Mouse (Mus musculus) layer of hippocampus, adult 9-11 months (tissue): ENCODE data around the gene Olfr916.

Experiments
- DNase-seq: peaks from one replicate; pipeline ENCODE4 v3.0.0; 2022

The Olfr916 gene

DNA sequence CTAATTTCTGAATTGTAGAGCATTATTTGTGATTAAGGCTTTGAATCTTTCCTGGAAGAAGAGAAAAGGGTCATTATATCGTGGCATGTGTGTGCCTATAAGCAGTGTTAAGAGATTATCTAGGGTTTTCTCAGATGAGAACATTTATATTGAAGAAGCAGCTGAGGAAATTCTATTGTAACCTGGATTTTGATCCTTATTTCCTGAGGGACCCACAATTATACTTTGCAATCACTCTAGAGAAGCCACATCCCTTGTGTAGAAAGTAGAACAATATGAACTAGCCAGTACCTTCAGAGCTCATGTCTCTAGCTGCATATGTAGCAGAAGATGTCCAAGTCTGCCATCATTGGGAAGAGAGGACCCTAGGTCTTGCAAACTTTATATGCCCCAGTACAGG lies at the start of gene Olfr916:
Olfr916 (minus strand) TSS at position 101 of the 400 bp plus-strand sequence.
- DNase-seq: no peak

DNA sequence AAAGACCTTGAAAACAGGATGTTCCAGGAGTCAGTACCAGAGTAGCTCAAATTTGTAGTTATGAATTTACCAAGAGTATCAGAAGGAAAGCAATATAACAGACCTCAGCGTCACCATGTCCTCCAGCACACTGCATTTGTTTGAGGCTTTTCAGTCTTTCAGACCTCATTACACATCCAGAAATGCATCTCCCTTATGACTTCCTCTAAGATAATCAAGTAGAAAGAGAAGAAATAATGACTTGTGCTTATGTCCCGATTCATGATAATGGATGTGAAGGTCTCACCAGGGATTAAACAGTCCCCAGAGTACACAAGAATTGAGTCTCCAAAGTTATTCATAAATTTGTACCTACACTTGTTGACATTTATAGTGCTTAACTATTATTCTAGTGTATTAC lies 14.8 kb upstream of the Olfr916 start, which contains the start of gene Olfr918:
Olfr918 (minus strand) TSS at position 101 of the 400 bp plus-strand sequence.
- no peak for DNase-seq

- no peak for DNase-seq
Observed at GRCm38 (mm10) chr9:38672887-38673286, 13.2 kb upstream of the Olfr916 start.

- no peak for DNase-seq
Observed at GRCm38 (mm10) chr9:38665742-38666141, 6.1 kb upstream of the Olfr916 start, which contains the start of gene Olfr917. Olfr917 (minus strand) TSS chr9:38665842.

- DNase-seq: no peak
Observed at GRCm38 (mm10) chr9:38632406-38632805, 27.3 kb downstream of the Olfr916 start.
